1 mouse cellular context compared by ENCODE assay signal in genomic region chrX:13041630-13042129, GRCm38 (mm10).
TF ChIP-seq lines count a peak whose summit lies in the region.

No protein-coding gene starts in this region.

TF ChIP-seq in CH12.LX, 34 proteins besides CTCF, POLR2A, EP300 and RAD21 (continued from another document):
- TF ChIP-seq ZMIZ1 (IDR thresholded peaks at IDR 0.05; ENCODE audit: low read depth, low read length): 0 out of 2 replicates have a peak, but pooled peaks have one; percentile 52
- TF ChIP-seq SMC3 (IDR thresholded peaks at IDR 0.05; ENCODE audit: low read depth, low read length): no peak
- no peak for TF ChIP-seq ZNF384 (IDR thresholded peaks at IDR 0.05; ENCODE audit: low read depth, low read length)
- no peak for TF ChIP-seq ZC3H11A (IDR thresholded peaks at IDR 0.05; ENCODE audit: low read depth, low read length)
- TF ChIP-seq RCOR1 (conservative IDR thresholded peaks at IDR 0.05; ENCODE audit: low read depth, low read length): peak; percentile 50; the same call in 1 of the 2 replicates
- peak; percentile 41; the same call in 1 of the 2 replicates for TF ChIP-seq MXI1 (IDR thresholded peaks at IDR 0.05; ENCODE audit: low read depth, low read length)
- no peak for TF ChIP-seq TBP (conservative IDR thresholded peaks at IDR 0.05; ENCODE audit: low read depth, low read length)
- no peak for TF ChIP-seq ETS1 (conservative IDR thresholded peaks at IDR 0.05; ENCODE audit: low read depth, low read length)
- no peak for TF ChIP-seq JUN (IDR thresholded peaks at IDR 0.05; ENCODE audit: insufficient read depth, low read depth, low read length)
- TF ChIP-seq CHD2 (IDR thresholded peaks at IDR 0.05; ENCODE audit: low read length): peak; percentile 75; the same call in 1 of the 2 replicates
- TF ChIP-seq MAFK (IDR thresholded peaks at IDR 0.05; ENCODE audit: insufficient replicate concordance, low read length): 0 out of 2 replicates have a peak, but pooled peaks have one; percentile 20
- peak; percentile 61; the same call in 1 of the 2 replicates for TF ChIP-seq HCFC1 (IDR thresholded peaks at IDR 0.05; ENCODE audit: low read depth, low read length)
- no peak for TF ChIP-seq GABPA (IDR thresholded peaks at IDR 0.05; ENCODE audit: insufficient replicate concordance, low read depth, low read length)
